Mouse (Mus musculus): ENCODE results near the gene Gm11983. TPM values are rescaled to one million over a fixed set of nuclear protein-coding genes. Genes with fewer than 3 reads are reported as not detected.
A peak's percentile ranks its signal among the peaks of the same experiment; 100 is the strongest.
"Not testable (repeated sequence)": the region's sequence is repeated elsewhere in the genome, so short reads cannot be mapped to it uniquely, and the experiment has no call there.

Gm11983 gene
- total and polyA plus RNA-seq, 2 experiments from 2014 or later, result not detected

DNA sequence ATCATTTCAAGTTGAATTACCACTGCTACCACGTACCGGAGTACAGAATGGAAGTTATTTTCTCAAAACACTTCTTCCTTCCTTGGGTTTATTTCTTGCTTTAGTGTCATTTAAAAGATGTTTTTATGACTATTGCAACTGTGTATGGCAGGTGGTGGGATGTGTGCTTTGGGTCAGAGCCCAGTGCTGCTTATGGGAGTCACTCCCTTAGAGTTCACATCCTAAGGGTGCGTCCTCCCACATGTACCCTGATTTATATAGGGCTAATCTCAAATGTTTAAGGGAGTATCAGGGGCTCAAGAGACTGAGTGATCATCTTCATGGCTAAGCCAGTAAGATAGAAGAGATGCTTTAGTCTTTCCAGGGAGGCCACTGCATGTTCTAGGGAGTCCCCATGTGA lies 11.3 kb downstream of the Gm11983 start:
- DNase-seq (ENCODE audit: low spot score) (no peak), ATAC-seq (ENCODE audit: low FRiP score) (no peak)
- no peak overlapping the region for H3K9ac ChIP-seq (replicated peaks; ENCODE audit: low read length, poor library complexity, severe bottlenecking)
- no peak for TF ChIP-seq CTCF (IDR thresholded peaks at IDR 0.05)
- H3K4me2 ChIP-seq (ENCODE audit: low read depth, low read length, poor library complexity, severe bottlenecking), result no peak overlapping the region
- no peaks in the 10 kb centered on the region for H3K27me3 ChIP-seq (ENCODE audit: insufficient read depth, low read length)
- WGBS, result 93% methylated on average over 3 of the region's 3 CpGs
- H3K9me3 ChIP-seq (ENCODE audit: low read length), result no peaks in the 10 kb centered on the region
- H3K4me3 ChIP-seq (ENCODE audit: low read depth, low read length), result no peak overlapping the region
- H3K27ac ChIP-seq (ENCODE audit: low read depth, low read length), result no peak overlapping the region
- H3K4me1 ChIP-seq (ENCODE audit: insufficient read depth, low read length), result no peaks in the 10 kb centered on the region
- H3K36me3 ChIP-seq (ENCODE audit: insufficient read depth, low read length), result no peaks in the 10 kb centered on the region

GRCm38 (mm10) chr11:6823176-6823575 lies 14.3 kb downstream of the Gm11983 start:
- H3K27ac ChIP-seq (ENCODE audit: low read depth, low read length), result no peak overlapping the region
- DNase-seq (ENCODE audit: low spot score), result no peak
- no peaks in the 10 kb centered on the region for H3K36me3 ChIP-seq (ENCODE audit: insufficient read depth, low read length)
- H3K9me3 ChIP-seq (ENCODE audit: low read length), result no peaks in the 10 kb centered on the region
- H3K4me2 ChIP-seq (ENCODE audit: low read depth, low read length, poor library complexity, severe bottlenecking), result no peak overlapping the region
- WGBS, result 80% methylated on average over 2 of the region's 2 CpGs
- no peaks in the 10 kb centered on the region for H3K27me3 ChIP-seq (ENCODE audit: insufficient read depth, low read length)
- H3K4me1 ChIP-seq (ENCODE audit: insufficient read depth, low read length), result no peaks in the 10 kb centered on the region
- TF ChIP-seq CTCF (IDR thresholded peaks at IDR 0.05), result no peak
- no peak overlapping the region for H3K9ac ChIP-seq (replicated peaks; ENCODE audit: low read length, poor library complexity, severe bottlenecking)
- no peak overlapping the region for H3K4me3 ChIP-seq (ENCODE audit: low read depth, low read length)
- no peak for ATAC-seq (ENCODE audit: low FRiP score)

DNA sequence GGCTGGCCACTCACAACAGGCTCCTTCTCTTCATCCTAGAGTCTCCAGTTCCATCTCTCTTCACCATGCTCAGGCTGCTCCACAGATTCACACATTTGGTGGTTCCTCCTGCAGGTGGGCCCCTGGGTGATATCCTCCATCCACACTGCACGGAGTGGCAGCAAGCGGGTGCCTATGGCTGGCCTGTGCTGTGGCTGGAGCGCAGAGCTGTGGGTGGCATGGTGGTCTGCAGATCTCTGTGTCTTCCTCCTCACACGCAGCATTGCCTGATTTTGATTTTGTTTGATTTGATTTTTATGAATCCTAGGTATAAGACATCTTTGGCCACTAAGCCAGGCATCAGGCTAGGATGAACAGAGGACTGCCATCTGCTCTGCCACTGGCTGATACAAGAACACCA lies 23.0 kb downstream of the Gm11983 start:
- no peak for DNase-seq (ENCODE audit: low spot score)
- no peaks in the 10 kb centered on the region for H3K27me3 ChIP-seq (ENCODE audit: insufficient read depth, low read length)
- no peak overlapping the region for H3K4me3 ChIP-seq (ENCODE audit: low read depth, low read length)
- 96% methylated on average over 4 of the region's 4 CpGs for WGBS
- H3K4me1 ChIP-seq (ENCODE audit: insufficient read depth, low read length), result no peaks in the 10 kb centered on the region
- ATAC-seq (ENCODE audit: low FRiP score), result no peak
- H3K9me3 ChIP-seq (ENCODE audit: low read length), result no peaks in the 10 kb centered on the region; the same call in 1 of the 2 replicates
- H3K27ac ChIP-seq (ENCODE audit: low read depth, low read length), result no peak overlapping the region
- H3K9ac ChIP-seq (replicated peaks; ENCODE audit: low read length, poor library complexity, severe bottlenecking), result no peak overlapping the region
- no peaks in the 10 kb centered on the region for H3K36me3 ChIP-seq (ENCODE audit: insufficient read depth, low read length)
- no peak for TF ChIP-seq CTCF (IDR thresholded peaks at IDR 0.05)
- no peak overlapping the region for H3K4me2 ChIP-seq (ENCODE audit: low read depth, low read length, poor library complexity, severe bottlenecking)

DNA sequence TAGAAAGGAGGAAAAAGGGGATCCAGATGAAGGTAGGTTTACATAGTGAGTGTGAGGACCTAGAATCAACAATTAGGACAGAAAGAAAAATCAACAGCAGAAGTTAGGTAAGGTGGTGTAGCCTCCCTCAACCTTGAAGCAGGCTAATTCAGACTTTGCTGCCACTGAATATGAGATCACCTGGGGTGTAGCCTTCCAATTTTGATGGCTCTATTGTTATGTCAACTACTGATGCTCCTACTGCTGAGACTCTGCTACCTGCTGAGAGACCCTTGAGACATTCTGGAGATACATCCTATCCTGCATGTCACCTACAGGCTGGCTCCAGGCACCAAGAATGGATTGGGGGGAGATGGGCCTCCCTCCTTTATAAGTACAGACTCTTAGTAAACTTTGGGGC lies 34.6 kb downstream of the Gm11983 start:
- DNase-seq (ENCODE audit: low spot score); H3K27me3 ChIP-seq (ENCODE audit: insufficient read depth, low read length); ATAC-seq (ENCODE audit: low FRiP score); H3K36me3 ChIP-seq (ENCODE audit: insufficient read depth, low read length); H3K9ac ChIP-seq (replicated peaks; ENCODE audit: low read length, poor library complexity, severe bottlenecking); H3K4me1 ChIP-seq (ENCODE audit: insufficient read depth, low read length); H3K4me2 ChIP-seq (ENCODE audit: low read depth, low read length, poor library complexity, severe bottlenecking); H3K9me3 ChIP-seq (ENCODE audit: low read length); H3K27ac ChIP-seq (ENCODE audit: low read depth, low read length); H3K4me3 ChIP-seq (ENCODE audit: low read depth, low read length): not testable (repeated sequence)

DNA sequence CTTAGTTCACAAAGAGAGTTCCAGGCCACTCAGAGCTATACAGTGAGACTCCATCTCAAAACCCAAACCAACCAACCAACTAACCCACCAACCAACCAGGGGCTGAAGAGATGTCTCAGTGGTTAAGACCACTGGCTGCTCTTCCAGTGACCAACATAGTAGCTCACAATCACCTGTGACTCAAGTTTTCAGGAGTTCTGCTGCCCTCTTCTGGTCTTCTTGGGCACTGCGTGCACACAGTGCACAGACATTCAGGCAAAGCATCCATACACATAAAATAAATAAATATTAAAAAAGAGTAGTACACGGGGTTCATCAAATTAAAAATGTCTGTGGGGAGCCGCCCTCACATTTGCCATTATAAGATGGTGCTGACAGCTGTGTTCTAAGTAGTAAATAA lies 46.8 kb downstream of the Gm11983 start:
- H3K4me3 ChIP-seq (ENCODE audit: low read depth, low read length), result no peak overlapping the region
- 92% methylated on average over 3 of the region's 3 CpGs for WGBS

More for the DNA sequence above, 46.8 kb downstream of the Gm11983 start:
- no peak overlapping the region for H3K9ac ChIP-seq (replicated peaks; ENCODE audit: low read length, poor library complexity, severe bottlenecking)
- ATAC-seq (ENCODE audit: low FRiP score) (no peak), DNase-seq (ENCODE audit: low spot score) (no peak)
- no peaks in the 10 kb centered on the region for H3K36me3 ChIP-seq (ENCODE audit: insufficient read depth, low read length)
- no peaks in the 10 kb centered on the region for H3K4me1 ChIP-seq (ENCODE audit: insufficient read depth, low read length)
- H3K27ac ChIP-seq (ENCODE audit: low read depth, low read length), result no peak overlapping the region
- no peaks in the 10 kb centered on the region for H3K27me3 ChIP-seq (ENCODE audit: insufficient read depth, low read length)
- H3K9me3 ChIP-seq (ENCODE audit: low read length), result no peaks in the 10 kb centered on the region
- no peak overlapping the region for H3K4me2 ChIP-seq (ENCODE audit: low read depth, low read length, poor library complexity, severe bottlenecking)
- peak; percentile 46 for TF ChIP-seq CTCF (IDR thresholded peaks at IDR 0.05)

Other genes starting within 250 kb of the Gm11983 start
- gene Nacad, start 231.6 kb downstream of the Gm11983 start, total RNA-seq (2014; rRNA removed), result 86.9 and 92.3 TPM in 2 replicates
- 67.6 and 68.0 TPM in 2 replicates for gene Nacad, start 231.6 kb downstream of the Gm11983 start, polyA plus RNA-seq (2015; fragmentation: Nextera tagmentation; extraction: Ambion mirVana)
- gene Tbrg4, start 211.6 kb downstream of the Gm11983 start, total RNA-seq (2014; rRNA removed), result 35.1 and 46.6 TPM in 2 replicates
- 31.3 and 31.4 TPM in 2 replicates for gene Tbrg4, start 211.6 kb downstream of the Gm11983 start, polyA plus RNA-seq (2015; fragmentation: Nextera tagmentation; extraction: Ambion mirVana)
- gene Wap, start 199.0 kb downstream of the Gm11983 start, total RNA-seq (2014; rRNA removed), result not detected in 2 replicates
- gene Wap, start 199.0 kb downstream of the Gm11983 start, polyA plus RNA-seq (2015; fragmentation: Nextera tagmentation; extraction: Ambion mirVana), result not detected in 2 replicates
- gene Ramp3, start 179.1 kb downstream of the Gm11983 start, total RNA-seq (2014; rRNA removed), result 16.1 and 25.0 TPM in 2 replicates
- 14.8 and 15.6 TPM in 2 replicates for gene Ramp3, start 179.1 kb downstream of the Gm11983 start, polyA plus RNA-seq (2015; fragmentation: Nextera tagmentation; extraction: Ambion mirVana)
- gene Adcy1, start 225.8 kb upstream of the Gm11983 start, total RNA-seq (2014; rRNA removed), result 140 and 142 TPM in 2 replicates
- 12.2 and 12.6 TPM in 2 replicates for gene Adcy1, start 225.8 kb upstream of the Gm11983 start, polyA plus RNA-seq (2015; fragmentation: Nextera tagmentation; extraction: Ambion mirVana)